ENCODE assay signal across 27 mouse cellular contexts in genomic region chr7:123458309-123458708, GRCm38 (mm10). TPM values are rescaled to one million over a fixed set of nuclear protein-coding genes. Genes with fewer than 3 reads are reported as not detected.
A peak's percentile ranks its signal among the peaks of the same experiment; 100 is the strongest.
DNase-seq lines count a peak whose midpoint lies in the region; ATAC-seq lines count a peak whose summit lies in the region.
"Had no signal": no experiment of that assay in that cellular context is flagged by ENCODE, and none has a peak within 500 bp of the region (broad histone marks: within the 10 kb centered on the region; RNA-seq: fewer than 3 reads in every experiment).

No protein-coding gene starts in this region.

- peak overlapping the region; percentile 27 for H3K4me3 ChIP-seq in erythroblast, embryonic 14.5 days (replicated peaks)
- H3K4me3 ChIP-seq in liver, embryonic 15.5 days (replicated peaks): peak overlapping the region; percentile 17; the same call in 1 of the 2 replicates
- no peak overlapping the region for H3K4me3 ChIP-seq in forebrain, embryonic 14.5 days (ENCODE audit: low read depth, low read length)
- H3K4me3 ChIP-seq: embryonic facial prominence, embryonic 13.5 days; forebrain, embryonic 10.5 days; forebrain, embryonic 15.5 days; heart, adult 2 months; heart, embryonic 15.5 days; hindbrain, embryonic 10.5 days had no signal

- 52% methylated on average over 4 of the region's 4 CpGs for WGBS in liver, embryonic 15.5 days (ENCODE audit: insufficient replicate concordance)
- WGBS in forebrain, embryonic 14.5 days: 90% methylated on average over 4 of the region's 4 CpGs

- no peak overlapping the region for H3K9ac ChIP-seq in liver, embryonic 15.5 days
- no peak overlapping the region for H3K9ac ChIP-seq in forebrain, embryonic 14.5 days (ENCODE audit: low read length)
- H3K9ac ChIP-seq: embryonic facial prominence, embryonic 13.5 days; forebrain, embryonic 15.5 days; heart, embryonic 15.5 days; hindbrain, embryonic 14.5 days had no signal

- DNase-seq in testis, postnatal 10 days (ENCODE audit: low spot score): peak; percentile 13
- DNase-seq in testis, postnatal 14 days (ENCODE audit: low spot score): no peak
- no peak for DNase-seq in forebrain, embryonic 14.5 days (ENCODE audit: low spot score)
- DNase-seq in spleen, postnatal 4 days (ENCODE audit: low spot score in 2 of 2): no peak
- DNase-seq: adrenal gland, postnatal 25 days; B cell, adult 2 months; cerebellum, adult 18-20 months; cerebellum, adult 9-11 months; cerebellum, postnatal 36 days; gastrocnemius, postnatal 10 days; heart, adult 2 months; heart, postnatal 14 days had no signal

- H3K4me1 ChIP-seq in erythroblast, embryonic 14.5 days (ENCODE audit: control insufficient read depth): peaks cover 70% of the 10 kb centered on the region
- peaks cover 76% of the 10 kb centered on the region for H3K4me1 ChIP-seq in liver, embryonic 15.5 days (replicated peaks)
- H3K4me1 ChIP-seq in forebrain, embryonic 14.5 days (ENCODE audit: control insufficient read depth, insufficient read depth, low read length): no peaks in the 10 kb centered on the region
- H3K4me1 ChIP-seq: embryonic facial prominence, embryonic 13.5 days; forebrain, embryonic 15.5 days; hindbrain, embryonic 10.5 days had no signal

- ATAC-seq in erythroblast, adult 5-6 weeks (replicated peaks; ENCODE audit: low FRiP score, poor library complexity, severe bottlenecking): no peak
- no peak for ATAC-seq in liver, embryonic 15.5 days (ENCODE audit: insufficient read depth)
- ATAC-seq in forebrain, embryonic 14.5 days: no peak
- ATAC-seq: activated CD4-positive, CD25-positive, alpha-beta regulatory T cell, adult 4 months; CD4-positive, CD25-positive, alpha-beta regulatory T cell, adult 4 months; forebrain, embryonic 15.5 days; Patski had no signal

- H3K27ac ChIP-seq in liver, embryonic 15.5 days (replicated peaks): peak overlapping the region; percentile 74
- no peak overlapping the region for H3K27ac ChIP-seq in forebrain, embryonic 14.5 days (ENCODE audit: low read depth, low read length)
- H3K27ac ChIP-seq: embryonic facial prominence, embryonic 13.5 days; forebrain, embryonic 15.5 days; heart, adult 2 months; heart, embryonic 15.5 days; hindbrain, embryonic 10.5 days; hindbrain, embryonic 14.5 days had no signal

- H3K27me3 ChIP-seq in erythroblast, embryonic 14.5 days (ENCODE audit: control insufficient read depth): no peaks in the 10 kb centered on the region
- no peaks in the 10 kb centered on the region for H3K27me3 ChIP-seq in liver, embryonic 15.5 days
- no peaks in the 10 kb centered on the region for H3K27me3 ChIP-seq in forebrain, embryonic 14.5 days (replicated peaks; ENCODE audit: control insufficient read depth, insufficient read depth, low read length)
- H3K27me3 ChIP-seq: embryonic facial prominence, embryonic 13.5 days; forebrain, embryonic 15.5 days; heart, embryonic 15.5 days; Patski had no signal

- peak overlapping the region; percentile 53 for H3K4me2 ChIP-seq in liver, embryonic 15.5 days
- no peak overlapping the region for H3K4me2 ChIP-seq in forebrain, embryonic 14.5 days (ENCODE audit: low read length)
- H3K4me2 ChIP-seq: embryonic facial prominence, embryonic 13.5 days; forebrain, embryonic 15.5 days; heart, embryonic 11.5 days; heart, embryonic 15.5 days; hindbrain, embryonic 14.5 days had no signal

- no peaks in the 10 kb centered on the region for H3K9me3 ChIP-seq in erythroblast, embryonic 14.5 days (ENCODE audit: control insufficient read depth, low read length)
- H3K9me3 ChIP-seq in liver, embryonic 15.5 days (replicated peaks): no peaks in the 10 kb centered on the region
- H3K9me3 ChIP-seq in forebrain, embryonic 14.5 days (replicated peaks; ENCODE audit: control insufficient read depth, low read length): no peaks in the 10 kb centered on the region
- H3K9me3 ChIP-seq: embryonic facial prominence, embryonic 13.5 days; forebrain, embryonic 10.5 days; forebrain, embryonic 15.5 days; heart, embryonic 15.5 days; hindbrain, embryonic 10.5 days had no signal

- H3K36me3 ChIP-seq in erythroblast, embryonic 14.5 days (ENCODE audit: control insufficient read depth): no peaks in the 10 kb centered on the region
- H3K36me3 ChIP-seq in liver, embryonic 15.5 days (replicated peaks): no peaks in the 10 kb centered on the region
- no peaks in the 10 kb centered on the region for H3K36me3 ChIP-seq in forebrain, embryonic 14.5 days (ENCODE audit: control insufficient read depth, insufficient read depth, low read length)
- H3K36me3 ChIP-seq: embryonic facial prominence, embryonic 13.5 days; forebrain, embryonic 10.5 days; forebrain, embryonic 15.5 days; heart, embryonic 15.5 days; hindbrain, embryonic 10.5 days had no signal

RNA-seq across cellular contexts. Expression of gene Aqp8, which starts 3.8 kb away (rescaled TPM):
- polyA plus RNA-seq in erythroblast, embryonic 14.5 days (2012): not detected in 2 replicates
- total RNA-seq in erythroblast, adult 5-6 weeks (2015; ENCODE audit: low replicate concordance): not detected in 2 replicates
- not detected in 2 replicates for total RNA-seq in erythroblast, adult 5-6 weeks (2017; ENCODE audit: low replicate concordance)
- 27.6 and 60.4 TPM in 2 replicates for polyA plus RNA-seq in liver, embryonic 15.5 days (2015; fragmentation: Nextera tagmentation; extraction: Ambion mirVana)
- polyA plus RNA-seq in forebrain, embryonic 14.5 days (2014; fragmentation: Nextera tagmentation; extraction: Ambion mirVana): not detected in 2 replicates
- total RNA-seq: adrenal gland, adult 18-20 months; adrenal gland, postnatal 25 days; gastrocnemius, postnatal 10 days had no signal
- polyA plus RNA-seq: activated CD4-positive, CD25-positive, alpha-beta regulatory T cell, adult 4 months; CD4-positive, CD25-positive, alpha-beta regulatory T cell, adult 4 months; embryonic facial prominence, embryonic 13.5 days; forebrain, embryonic 15.5 days; frontal cortex, adult 2 months; hindbrain, embryonic 14.5 days; Patski had no signal

RNA-seq across cellular contexts. Expression of gene Zkscan2, which starts 41.9 kb away (rescaled TPM):
- polyA plus RNA-seq in erythroblast, embryonic 14.5 days (2012): not detected in 2 replicates
- total RNA-seq in erythroblast, adult 5-6 weeks (2015; ENCODE audit: low replicate concordance): not detected in 2 replicates
- total RNA-seq in erythroblast, adult 5-6 weeks (2017; ENCODE audit: low replicate concordance): 0.17 TPM in 1 of 2 replicates, not detected in the other
- 0.05 and 0.08 TPM in 2 replicates for polyA plus RNA-seq in liver, embryonic 15.5 days (2015; fragmentation: Nextera tagmentation; extraction: Ambion mirVana)
- 8.2 and 11.2 TPM in 2 replicates for polyA plus RNA-seq in forebrain, embryonic 14.5 days (2014; fragmentation: Nextera tagmentation; extraction: Ambion mirVana)

Comparison
In these comparisons a context has a peak if more than half of its experiments do, and no peak if none do; other contexts are left out.
1. RNA of gene Aqp8, which starts 3.8 kb away (polyA plus RNA-seq): 27.6 to 60.4 TPM in liver, embryonic 15.5 days; not detected in erythroblast, embryonic 14.5 days and not detected in forebrain, embryonic 14.5 days; every median in the first group is over 10 times any median in the second.